Comparison of ENCODE assay signal across 8 mouse cellular contexts in the genomic region with DNA sequence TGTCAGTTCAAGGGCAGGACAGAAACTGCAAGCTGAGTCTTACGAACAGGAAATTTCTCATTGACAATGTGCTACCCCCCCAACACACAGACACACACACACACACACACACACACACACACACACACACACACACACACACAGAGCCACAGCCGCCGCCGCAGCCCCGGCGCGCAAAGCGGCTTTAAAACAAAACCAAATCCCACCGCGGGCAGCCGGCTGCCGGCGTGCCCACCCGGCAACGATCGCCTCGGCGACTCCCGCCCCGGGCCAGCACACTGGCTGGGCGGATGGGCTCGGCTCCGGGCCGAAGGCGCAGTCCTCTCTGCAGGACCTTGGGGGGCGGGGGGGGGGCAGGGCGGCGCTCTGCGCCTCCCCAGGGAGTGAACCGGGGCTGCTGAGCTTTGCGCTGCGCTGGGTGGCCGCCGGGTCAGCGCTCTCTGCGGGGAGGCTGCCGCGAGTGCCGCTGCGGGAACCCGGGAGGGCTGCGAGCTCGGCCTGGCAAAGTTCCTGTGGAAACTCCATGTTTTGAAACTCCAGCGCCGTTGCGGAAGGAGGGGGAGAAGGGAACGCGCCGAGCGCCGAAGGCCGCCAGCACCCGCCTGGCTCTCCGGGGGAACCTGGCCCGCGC.
DNase-seq lines count a peak whose midpoint lies in the region; ATAC-seq and TF ChIP-seq lines count a peak whose summit lies in the region.

No protein-coding gene starts in this region.

- TF ChIP-seq CTCF in left cerebral cortex, adult 2 months (IDR thresholded peaks at IDR 0.05), result no peak
- no peak for TF ChIP-seq CTCF in forebrain, postnatal 0 days (IDR thresholded peaks at IDR 0.05; ENCODE audit: low read depth)
- no peak for TF ChIP-seq CTCF in hindbrain, postnatal 0 days (IDR thresholded peaks at IDR 0.05; ENCODE audit: low read depth)
- TF ChIP-seq CTCF in liver, adult 2 months (IDR thresholded peaks at IDR 0.05; ENCODE audit: low read depth, low read length), result no peak

- H3K4me3 ChIP-seq in left cerebral cortex, adult 2 months, result peak overlapping the region; percentile 57
- H3K4me3 ChIP-seq in forebrain, postnatal 0 days (ENCODE audit: low read depth, low read length), result peak overlapping the region; percentile 43
- H3K4me3 ChIP-seq in hindbrain, postnatal 0 days (ENCODE audit: low read length), result peak overlapping the region; percentile 47
- peak overlapping the region; percentile 60 for H3K4me3 ChIP-seq in liver, adult 2 months (ENCODE audit: insufficient read depth, low read depth, low read length)
- H3K4me3 ChIP-seq in neural tube, embryonic 11.5 days (ENCODE audit: low read depth, low read length), result peak overlapping the region; percentile 44

- H3K27me3 ChIP-seq in forebrain, postnatal 0 days (ENCODE audit: insufficient read depth, low read length), result no peaks in the 10 kb centered on the region
- H3K27me3 ChIP-seq in hindbrain, postnatal 0 days (ENCODE audit: insufficient read depth, low read length), result no peaks in the 10 kb centered on the region; the same call in 1 of the 2 replicates
- H3K27me3 ChIP-seq in liver, adult 2 months (ENCODE audit: control insufficient read depth, insufficient read depth, low read length), result no peaks in the 10 kb centered on the region
- H3K27me3 ChIP-seq in neural tube, embryonic 11.5 days (ENCODE audit: control insufficient read depth, insufficient read depth, low read length), result peaks cover 51% of the 10 kb centered on the region

- H3K27ac ChIP-seq in left cerebral cortex, adult 2 months, result peak overlapping the region; percentile 63
- H3K27ac ChIP-seq in forebrain, postnatal 0 days (ENCODE audit: low read depth, low read length), result peak overlapping the region; percentile 75
- H3K27ac ChIP-seq in hindbrain, postnatal 0 days, result peak overlapping the region; percentile 74
- H3K27ac ChIP-seq in liver, adult 2 months (replicated peaks; ENCODE audit: insufficient read depth, low read depth, low read length), result peak overlapping the region; percentile 92
- peak overlapping the region; percentile 89 for H3K27ac ChIP-seq in neural tube, embryonic 11.5 days (ENCODE audit: low read depth, low read length)

- peak overlapping the region; percentile 53 for H3K9ac ChIP-seq in forebrain, postnatal 0 days
- peak overlapping the region; percentile 45 for H3K9ac ChIP-seq in hindbrain, postnatal 0 days (replicated peaks; ENCODE audit: low read length)
- H3K9ac ChIP-seq in liver, adult 2 months (ENCODE audit: low read depth, low read length), result peak overlapping the region; percentile 95
- H3K9ac ChIP-seq in neural tube, embryonic 11.5 days (ENCODE audit: low read length), result peak overlapping the region; percentile 76

- no peaks in the 10 kb centered on the region for H3K79me2 ChIP-seq in liver, adult 2 months (ENCODE audit: control insufficient read depth, insufficient read depth, low read length)

- WGBS in forebrain, postnatal 0 days, result 4% methylated on average over 39 of the region's 56 CpGs
- WGBS in hindbrain, postnatal 0 days, result 5% methylated on average over 55 of the region's 56 CpGs
- WGBS in liver, adult 2 months, result 0% methylated on average over 21 of the region's 56 CpGs
- WGBS in neural tube, embryonic 11.5 days, result 1% methylated on average over 27 of the region's 56 CpGs

- TF ChIP-seq POLR2A in liver, adult 2 months (IDR thresholded peaks at IDR 0.05; ENCODE audit: extremely low read depth, insufficient read depth, low read length), result no peak

- H3K9me3 ChIP-seq in forebrain, postnatal 0 days (ENCODE audit: low read length), result no peaks in the 10 kb centered on the region
- H3K9me3 ChIP-seq in hindbrain, postnatal 0 days (ENCODE audit: low read length), result no peaks in the 10 kb centered on the region
- no peaks in the 10 kb centered on the region for H3K9me3 ChIP-seq in neural tube, embryonic 11.5 days (ENCODE audit: control insufficient read depth, low read length)

- H3K4me2 ChIP-seq in forebrain, postnatal 0 days (ENCODE audit: low read depth), result peak overlapping the region; percentile 76
- peak overlapping the region; percentile 84 for H3K4me2 ChIP-seq in hindbrain, postnatal 0 days (ENCODE audit: low read depth, low read length)
- H3K4me2 ChIP-seq in neural tube, embryonic 11.5 days (ENCODE audit: low read depth), result peak overlapping the region; percentile 82

- ATAC-seq in forebrain, postnatal 0 days, result no peak
- no peak for ATAC-seq in hindbrain, postnatal 0 days
- ATAC-seq in neural tube, embryonic 11.5 days (ENCODE audit: insufficient read depth, low FRiP score, low TSS enrichment), result no peak

- no peaks in the 10 kb centered on the region for H3K36me3 ChIP-seq in forebrain, postnatal 0 days (ENCODE audit: insufficient read depth)
- H3K36me3 ChIP-seq in hindbrain, postnatal 0 days (ENCODE audit: insufficient read depth, low read length), result no peaks in the 10 kb centered on the region
- H3K36me3 ChIP-seq in liver, adult 2 months (ENCODE audit: control insufficient read depth, insufficient read depth, low read length), result no peaks in the 10 kb centered on the region
- H3K36me3 ChIP-seq in neural tube, embryonic 11.5 days (ENCODE audit: control insufficient read depth, insufficient read depth, low read length), result no peaks in the 10 kb centered on the region

- no peaks in the 10 kb centered on the region for H3K4me1 ChIP-seq in forebrain, postnatal 0 days (ENCODE audit: insufficient read depth)
- H3K4me1 ChIP-seq in hindbrain, postnatal 0 days (ENCODE audit: insufficient read depth, low read length), result 0 out of 2 replicates have a peak, but pooled peaks cover 4% of the 10 kb centered on the region
- peaks cover 6% of the 10 kb centered on the region; the same call in 1 of the 2 replicates for H3K4me1 ChIP-seq in liver, adult 2 months (ENCODE audit: control insufficient read depth, insufficient read depth, low read length)
- H3K4me1 ChIP-seq in neural tube, embryonic 11.5 days (ENCODE audit: control insufficient read depth, insufficient read depth, low read length), result peaks cover 20% of the 10 kb centered on the region; the same call in 1 of the 2 replicates

- intact Hi-C loops in left cerebral cortex, adult 2 months (cut with DNase I), result loop anchor here (2.0 kb wide), 3 partner anchors 37 to 67 kb away; no protein-coding TSS in a partner anchor

- DNase-seq in left cerebral cortex, adult 2 months (ENCODE audit: extremely low spot score in 1 of 2, low spot score in 2 of 2), result peak; percentile 23 to 42
- DNase-seq in left cerebral cortex, adult 11 months (ENCODE audit: low spot score), result no peak
- DNase-seq in adrenal gland, postnatal 36 days, result peak; percentile 64 to 68
- DNase-seq in forebrain, postnatal 0 days, result peak; percentile 41
- peak; percentile 49 for DNase-seq in hindbrain, postnatal 0 days (ENCODE audit: low spot score)
- no peak for DNase-seq in liver, adult 2 months (ENCODE audit: extremely low read depth, low read depth, low spot score)
- DNase-seq in neural tube, embryonic 11.5 days (ENCODE audit: low spot score), result peak; percentile 55
- peak; percentile 18 to 45 for DNase-seq in urinary bladder, postnatal 36 days (ENCODE audit: low spot score in 2 of 2)

Comparison
In these comparisons a context has a peak if more than half of its experiments do, and no peak if none do; other contexts are left out.
1. DNase-seq: peak in left cerebral cortex, adult 2 months (2 of 2), adrenal gland, postnatal 36 days (2 of 2), forebrain, postnatal 0 days (single experiment), hindbrain, postnatal 0 days (single experiment), neural tube, embryonic 11.5 days (single experiment) and urinary bladder, postnatal 36 days (2 of 2); none in left cerebral cortex, adult 11 months (single experiment) and liver, adult 2 months (single experiment).
2. H3K9ac ChIP-seq: peak in every context shown above with its lines; median percentile 95 in liver, adult 2 months; 76 in neural tube, embryonic 11.5 days; 53 in forebrain, postnatal 0 days; 45 in hindbrain, postnatal 0 days.
3. Peak in every context shown above with its lines, with median percentiles within 50 percentile points of each other: H3K27ac ChIP-seq, H3K4me3 ChIP-seq and H3K4me2 ChIP-seq.